ENCODE assay signal across 12 mouse cellular contexts in the genomic region with DNA sequence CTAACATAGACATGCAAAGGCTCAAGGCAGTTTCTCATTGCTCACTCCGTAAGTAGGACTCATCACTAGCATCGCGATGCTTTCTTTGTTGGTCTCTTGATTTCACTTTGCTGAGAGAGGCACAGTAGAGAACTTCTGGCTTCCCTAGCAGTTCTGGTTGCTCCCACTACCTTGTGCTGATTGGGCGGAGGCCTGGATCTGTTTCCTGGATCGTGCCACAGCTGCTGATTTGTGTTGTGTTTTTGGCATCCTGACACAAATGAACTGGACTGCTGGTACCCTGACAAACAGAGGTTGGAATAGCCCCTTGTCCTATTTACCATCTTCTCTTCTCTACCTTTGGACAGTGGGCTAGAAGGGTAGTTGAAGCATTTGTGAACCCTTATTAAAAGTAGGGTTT.
A peak's percentile ranks its signal among the peaks of the same experiment; 100 is the strongest.
DNase-seq lines count a peak whose midpoint lies in the region; ATAC-seq lines count a peak whose summit lies in the region.
"Had no signal": no experiment of that assay in that cellular context is flagged by ENCODE, and none has a peak within 500 bp of the region (broad histone marks: within the 10 kb centered on the region; RNA-seq: fewer than 3 reads in every experiment).

No protein-coding gene starts in this region.

- no peaks in the 10 kb centered on the region for H3K27me3 ChIP-seq in forebrain, embryonic 11.5 days (ENCODE audit: control insufficient read depth, insufficient read depth, low read length)
- H3K27me3 ChIP-seq in forebrain, embryonic 15.5 days, result no peaks in the 10 kb centered on the region
- H3K27me3 ChIP-seq: liver, embryonic 15.5 days had no signal

- 0 out of 2 replicates have a peak, but pooled peaks cover 5% of the 10 kb centered on the region for H3K4me1 ChIP-seq in forebrain, embryonic 11.5 days (replicated peaks; ENCODE audit: control insufficient read depth, insufficient read depth, low read length)
- H3K4me1 ChIP-seq in forebrain, embryonic 15.5 days, result peaks cover 21% of the 10 kb centered on the region
- H3K4me1 ChIP-seq: liver, embryonic 15.5 days had no signal

- no peak for DNase-seq in forebrain, embryonic 11.5 days (ENCODE audit: low spot score)
- DNase-seq in thymus, postnatal 4 days, result peak; percentile 16
- no peak for DNase-seq in thymus, postnatal 25 days
- DNase-seq in kidney, postnatal 25 days, result peak; percentile 51 to 73
- peak; percentile 25 to 43 for DNase-seq in lung, postnatal 4 days
- no peak for DNase-seq in urinary bladder, postnatal 10 days (ENCODE audit: low spot score)
- no peak for DNase-seq in gastrocnemius, postnatal 36 days
- DNase-seq: cerebellum, adult 9-11 months; thymus, postnatal 14 days had no signal

- H3K4me3 ChIP-seq in forebrain, embryonic 11.5 days (ENCODE audit: low read depth, low read length), result no peak overlapping the region
- H3K4me3 ChIP-seq in forebrain, embryonic 15.5 days, result no peak overlapping the region
- H3K4me3 ChIP-seq: liver, embryonic 15.5 days had no signal

- 0 out of 2 replicates have a peak overlapping the region, but pooled peaks have one; percentile 57 for H3K27ac ChIP-seq in forebrain, embryonic 11.5 days (ENCODE audit: low read depth, low read length)
- no peak overlapping the region for H3K27ac ChIP-seq in forebrain, embryonic 15.5 days (replicated peaks)
- H3K27ac ChIP-seq: liver, embryonic 15.5 days had no signal

- H3K9me3 ChIP-seq in forebrain, embryonic 11.5 days (ENCODE audit: control insufficient read depth, low read length), result no peaks in the 10 kb centered on the region
- no peaks in the 10 kb centered on the region for H3K9me3 ChIP-seq in forebrain, embryonic 15.5 days
- H3K9me3 ChIP-seq: liver, embryonic 15.5 days had no signal

- ATAC-seq in forebrain, embryonic 11.5 days (replicated peaks; ENCODE audit: low FRiP score), result no peak
- ATAC-seq in forebrain, embryonic 15.5 days (replicated peaks), result no peak
- ATAC-seq: intestine, postnatal 0 days had no signal

- no peaks in the 10 kb centered on the region for H3K36me3 ChIP-seq in forebrain, embryonic 11.5 days (ENCODE audit: control insufficient read depth, insufficient read depth, low read length)
- no peaks in the 10 kb centered on the region for H3K36me3 ChIP-seq in forebrain, embryonic 15.5 days
- H3K36me3 ChIP-seq: liver, embryonic 15.5 days had no signal

- H3K9ac ChIP-seq in forebrain, embryonic 11.5 days (ENCODE audit: low read length), result no peak overlapping the region
- H3K9ac ChIP-seq in forebrain, embryonic 15.5 days (replicated peaks), result no peak overlapping the region
- H3K9ac ChIP-seq: liver, embryonic 15.5 days had no signal

- H3K4me2 ChIP-seq in forebrain, embryonic 11.5 days (ENCODE audit: low read depth, low read length, severe bottlenecking), result no peak overlapping the region
- no peak overlapping the region for H3K4me2 ChIP-seq in forebrain, embryonic 15.5 days (replicated peaks)
- H3K4me2 ChIP-seq: liver, embryonic 15.5 days had no signal

- intact Hi-C loops in gastrocnemius, postnatal 36 days (cut with DNase I), result no loop called here

- WGBS in forebrain, embryonic 11.5 days, result 66% methylated on average over 5 of the region's 5 CpGs
- WGBS in forebrain, embryonic 15.5 days, result 47% methylated on average over 5 of the region's 5 CpGs

Comparison
In these comparisons a context has a peak if more than half of its experiments do, and no peak if none do; other contexts are left out.
1. DNase-seq: peak in thymus, postnatal 4 days (single experiment), kidney, postnatal 25 days (2 of 2) and lung, postnatal 4 days (2 of 2); none in forebrain, embryonic 11.5 days (single experiment), thymus, postnatal 25 days (single experiment), urinary bladder, postnatal 10 days (single experiment) and gastrocnemius, postnatal 36 days (0 of 2).